ENCODE assay signal across 26 mouse cellular contexts in the genomic region with DNA sequence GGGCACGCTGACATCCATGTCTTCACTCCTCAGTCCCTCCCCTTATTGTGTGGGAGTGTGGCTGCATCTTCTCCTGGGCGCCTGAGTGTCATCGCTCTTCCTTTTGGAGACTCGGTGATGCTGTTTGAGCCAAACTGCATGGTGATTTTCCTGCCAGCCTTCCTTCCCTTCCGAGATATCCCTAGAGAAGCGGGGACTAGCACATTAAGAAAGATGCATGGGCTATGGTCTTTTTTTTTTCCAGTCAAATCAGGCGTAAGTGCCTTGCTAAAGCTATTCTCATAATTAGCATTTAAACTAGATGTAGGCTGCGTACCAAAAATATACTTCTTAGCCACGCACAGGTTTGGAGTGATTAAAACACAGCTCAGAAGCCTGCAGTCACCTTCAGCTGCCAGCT. TPM values are rescaled to one million over a fixed set of nuclear protein-coding genes. Genes with fewer than 3 reads are reported as not detected.
DNase-seq lines count a peak whose midpoint lies in the region; ATAC-seq and TF ChIP-seq lines count a peak whose summit lies in the region.
"Had no signal": no experiment of that assay in that cellular context is flagged by ENCODE, and none has a peak within 500 bp of the region (broad histone marks: within the 10 kb centered on the region; RNA-seq: fewer than 3 reads in every experiment).

No protein-coding gene starts in this region.

- no peak for TF ChIP-seq CTCF in forebrain, postnatal 0 days (IDR thresholded peaks at IDR 0.05; ENCODE audit: low read depth)
- no peak for TF ChIP-seq CTCF in left cerebral cortex, adult 2 months (IDR thresholded peaks at IDR 0.05)
- TF ChIP-seq CTCF in hindbrain, postnatal 0 days (IDR thresholded peaks at IDR 0.05; ENCODE audit: low read depth) = no peak
- no peak for TF ChIP-seq CTCF in intestine, postnatal 0 days (IDR thresholded peaks at IDR 0.05; ENCODE audit: low read depth)

- intact Hi-C loops in left cerebral cortex, adult 2 months (cut with DNase I) = loop anchor here (2.0 kb wide), 2 partner anchors 27 to 67 kb away; no protein-coding TSS in a partner anchor

- no peaks in the 10 kb centered on the region for H3K27me3 ChIP-seq in forebrain, postnatal 0 days (ENCODE audit: insufficient read depth, low read length)
- H3K27me3 ChIP-seq in forebrain, embryonic 12.5 days = no peaks in the 10 kb centered on the region
- H3K27me3 ChIP-seq in neural tube, embryonic 13.5 days = no peaks in the 10 kb centered on the region
- no peaks in the 10 kb centered on the region for H3K27me3 ChIP-seq in hindbrain, postnatal 0 days (ENCODE audit: insufficient read depth, low read length)
- no peaks in the 10 kb centered on the region for H3K27me3 ChIP-seq in intestine, postnatal 0 days (replicated peaks; ENCODE audit: control insufficient read depth, insufficient read depth, low read length)
- H3K27me3 ChIP-seq: CH12.LX; heart, embryonic 15.5 days; kidney, embryonic 15.5 days; liver, embryonic 12.5 days had no signal

- H3K36me3 ChIP-seq in forebrain, postnatal 0 days (ENCODE audit: insufficient read depth) = peaks cover 38% of the 10 kb centered on the region
- H3K36me3 ChIP-seq in forebrain, embryonic 12.5 days (replicated peaks) = peaks cover 14% of the 10 kb centered on the region; the same call in 1 of the 2 replicates
- peaks cover 31% of the 10 kb centered on the region for H3K36me3 ChIP-seq in neural tube, embryonic 13.5 days
- peaks cover 13% of the 10 kb centered on the region; the same call in 1 of the 2 replicates for H3K36me3 ChIP-seq in hindbrain, postnatal 0 days (ENCODE audit: insufficient read depth, low read length)
- peaks cover 52% of the 10 kb centered on the region for H3K36me3 ChIP-seq in intestine, postnatal 0 days (ENCODE audit: control insufficient read depth, insufficient read depth)

- H3K4me3 ChIP-seq in forebrain, postnatal 0 days (ENCODE audit: low read depth, low read length) = no peak overlapping the region
- H3K4me3 ChIP-seq in forebrain, embryonic 12.5 days (replicated peaks) = no peak overlapping the region
- H3K4me3 ChIP-seq in left cerebral cortex, adult 2 months = no peak overlapping the region
- H3K4me3 ChIP-seq in neural tube, embryonic 13.5 days = no peak overlapping the region
- no peak overlapping the region for H3K4me3 ChIP-seq in hindbrain, postnatal 0 days (ENCODE audit: low read length)
- no peak overlapping the region for H3K4me3 ChIP-seq in intestine, postnatal 0 days (ENCODE audit: low read depth, low read length)
- H3K4me3 ChIP-seq: erythroblast, embryonic 14.5 days; heart, embryonic 10.5 days; heart, embryonic 15.5 days; kidney, embryonic 15.5 days; layer of hippocampus, adult 2 months; liver, embryonic 12.5 days had no signal

- ATAC-seq in forebrain, postnatal 0 days = no peak
- ATAC-seq in forebrain, embryonic 12.5 days (ENCODE audit: low FRiP score) = no peak
- no peak for ATAC-seq in neural tube, embryonic 13.5 days (ENCODE audit: low read depth)
- ATAC-seq in hindbrain, postnatal 0 days = peak; percentile 53; the same call in 1 of the 2 replicates
- no peak for ATAC-seq in intestine, postnatal 0 days
- ATAC-seq: activated CD4-positive, CD25-positive, alpha-beta regulatory T cell, adult 4 months; liver, embryonic 12.5 days; liver, postnatal 0 days had no signal

- no peak for DNase-seq in forebrain, postnatal 0 days
- DNase-seq in left cerebral cortex, adult 2 months (ENCODE audit: extremely low spot score in 1 of 2, low spot score in 2 of 2) = no peak
- DNase-seq in left cerebral cortex, adult 18-20 months (ENCODE audit: low spot score in 2 of 2) = no peak
- DNase-seq in neural tube, embryonic 10.5 days (ENCODE audit: extremely low spot score, low spot score) = no peak
- peak; percentile 37 for DNase-seq in hindbrain, postnatal 0 days (ENCODE audit: low spot score)
- DNase-seq: adrenal gland, adult 2 months; adrenal gland, postnatal 36 days; cerebellum, adult 2 months; gastrocnemius, postnatal 25 days; heart, adult 11 months; kidney, adult 18-20 months; kidney, postnatal 25 days; left cerebral cortex, postnatal 4 days; liver, postnatal 0 days; lung, postnatal 36 days had no signal

- no peaks in the 10 kb centered on the region for H3K9me3 ChIP-seq in forebrain, postnatal 0 days (ENCODE audit: low read length)
- no peaks in the 10 kb centered on the region for H3K9me3 ChIP-seq in forebrain, embryonic 12.5 days
- no peaks in the 10 kb centered on the region for H3K9me3 ChIP-seq in neural tube, embryonic 13.5 days
- no peaks in the 10 kb centered on the region for H3K9me3 ChIP-seq in hindbrain, postnatal 0 days (ENCODE audit: low read length)
- no peaks in the 10 kb centered on the region for H3K9me3 ChIP-seq in intestine, postnatal 0 days (ENCODE audit: control insufficient read depth)
- H3K9me3 ChIP-seq: heart, embryonic 10.5 days; heart, embryonic 15.5 days; kidney, embryonic 15.5 days; liver, embryonic 12.5 days had no signal

- no peak overlapping the region for H3K9ac ChIP-seq in forebrain, postnatal 0 days
- no peak overlapping the region for H3K9ac ChIP-seq in forebrain, embryonic 12.5 days
- H3K9ac ChIP-seq in neural tube, embryonic 13.5 days = no peak overlapping the region
- no peak overlapping the region for H3K9ac ChIP-seq in hindbrain, postnatal 0 days (replicated peaks; ENCODE audit: low read length)
- H3K9ac ChIP-seq in intestine, postnatal 0 days (ENCODE audit: low read depth, low read length) = no peak overlapping the region
- H3K9ac ChIP-seq: heart, embryonic 15.5 days; kidney, embryonic 15.5 days; liver, embryonic 12.5 days; liver, postnatal 0 days had no signal

- no peaks in the 10 kb centered on the region for H3K4me1 ChIP-seq in forebrain, postnatal 0 days (ENCODE audit: insufficient read depth)
- peaks cover 14% of the 10 kb centered on the region for H3K4me1 ChIP-seq in forebrain, embryonic 12.5 days
- no peaks in the 10 kb centered on the region for H3K4me1 ChIP-seq in neural tube, embryonic 13.5 days (replicated peaks)
- H3K4me1 ChIP-seq in hindbrain, postnatal 0 days (ENCODE audit: insufficient read depth, low read length) = no peaks in the 10 kb centered on the region
- no peaks in the 10 kb centered on the region for H3K4me1 ChIP-seq in intestine, postnatal 0 days (replicated peaks; ENCODE audit: control insufficient read depth, insufficient read depth, low read length)
- H3K4me1 ChIP-seq: liver, embryonic 12.5 days had no signal

- 50% methylated on average over 9 of the region's 9 CpGs for WGBS in forebrain, postnatal 0 days
- 65% methylated on average over 9 of the region's 9 CpGs for WGBS in forebrain, embryonic 12.5 days
- WGBS in neural tube, embryonic 13.5 days = 70% methylated on average over 9 of the region's 9 CpGs
- WGBS in hindbrain, postnatal 0 days = 53% methylated on average over 9 of the region's 9 CpGs
- 91% methylated on average over 9 of the region's 9 CpGs for WGBS in intestine, postnatal 0 days

- no peak overlapping the region for H3K4me2 ChIP-seq in forebrain, postnatal 0 days (ENCODE audit: low read depth)
- H3K4me2 ChIP-seq in forebrain, embryonic 12.5 days = no peak overlapping the region
- no peak overlapping the region for H3K4me2 ChIP-seq in neural tube, embryonic 13.5 days
- no peak overlapping the region for H3K4me2 ChIP-seq in hindbrain, postnatal 0 days (ENCODE audit: low read depth, low read length)
- no peak overlapping the region for H3K4me2 ChIP-seq in intestine, postnatal 0 days (replicated peaks; ENCODE audit: low read depth)
- H3K4me2 ChIP-seq: heart, embryonic 15.5 days; kidney, embryonic 15.5 days; liver, embryonic 12.5 days had no signal

- H3K27ac ChIP-seq in forebrain, postnatal 0 days (ENCODE audit: low read depth, low read length) = 0 out of 2 replicates have a peak overlapping the region, but pooled peaks have one; percentile 5
- no peak overlapping the region for H3K27ac ChIP-seq in forebrain, embryonic 12.5 days
- H3K27ac ChIP-seq in left cerebral cortex, adult 2 months = peak overlapping the region; percentile 28; the same call in 1 of the 2 replicates
- H3K27ac ChIP-seq in neural tube, embryonic 13.5 days (replicated peaks) = 0 out of 2 replicates have a peak overlapping the region, but pooled peaks have one; percentile 46
- no peak overlapping the region for H3K27ac ChIP-seq in hindbrain, postnatal 0 days
- no peak overlapping the region for H3K27ac ChIP-seq in intestine, postnatal 0 days (ENCODE audit: low read depth, low read length)
- H3K27ac ChIP-seq: heart, embryonic 10.5 days; heart, embryonic 15.5 days; kidney, embryonic 15.5 days; layer of hippocampus, adult 2 months; liver, embryonic 12.5 days had no signal

RNA-seq across cellular contexts. Expression of a gene that starts 28.0 kb away (rescaled TPM):
- 75.9 and 87.2 TPM in 2 replicates for total RNA-seq in forebrain, postnatal 0 days (2014; rRNA removed)
- polyA plus RNA-seq in forebrain, postnatal 0 days (2015; fragmentation: Nextera tagmentation; extraction: Ambion mirVana) = 109 and 116 TPM in 2 replicates
- 38.0 and 42.7 TPM in 2 replicates for polyA plus RNA-seq in forebrain, embryonic 12.5 days (2016; fragmentation: Nextera tagmentation; extraction: Ambion mirVana)
- 10 to 100 TPM; 95.8 to 98.3 TPM for total RNA-seq in left cerebral cortex, adult 2 months (2021)
- total RNA-seq in left cerebral cortex, adult 18-20 months (2021) = 100 to 1,000 TPM in 1 of 2 experiments, 10 to 100 TPM in 1; 88.4 to 113 TPM
- polyA plus RNA-seq in neural tube, embryonic 13.5 days (2015; fragmentation: Nextera tagmentation; extraction: Ambion mirVana) = 58.6 and 73.1 TPM in 2 replicates
- total RNA-seq in hindbrain, postnatal 0 days (2014; rRNA removed) = 52.0 and 61.9 TPM in 2 replicates
- polyA plus RNA-seq in hindbrain, postnatal 0 days (2015; fragmentation: Nextera tagmentation; extraction: Ambion mirVana) = 81.1 and 81.8 TPM in 2 replicates
- polyA plus RNA-seq in intestine, postnatal 0 days (2015; fragmentation: Nextera tagmentation; extraction: Ambion mirVana) = 47.1 and 48.1 TPM in 2 replicates

Comparison
In these comparisons a context has a peak if more than half of its experiments do, and no peak if none do; other contexts are left out.
1. H3K27ac ChIP-seq: peak in forebrain, postnatal 0 days (single experiment), left cerebral cortex, adult 2 months (single experiment) and neural tube, embryonic 13.5 days (single experiment); none in forebrain, embryonic 12.5 days (single experiment), hindbrain, postnatal 0 days (single experiment) and intestine, postnatal 0 days (single experiment).